In the genomic region with DNA sequence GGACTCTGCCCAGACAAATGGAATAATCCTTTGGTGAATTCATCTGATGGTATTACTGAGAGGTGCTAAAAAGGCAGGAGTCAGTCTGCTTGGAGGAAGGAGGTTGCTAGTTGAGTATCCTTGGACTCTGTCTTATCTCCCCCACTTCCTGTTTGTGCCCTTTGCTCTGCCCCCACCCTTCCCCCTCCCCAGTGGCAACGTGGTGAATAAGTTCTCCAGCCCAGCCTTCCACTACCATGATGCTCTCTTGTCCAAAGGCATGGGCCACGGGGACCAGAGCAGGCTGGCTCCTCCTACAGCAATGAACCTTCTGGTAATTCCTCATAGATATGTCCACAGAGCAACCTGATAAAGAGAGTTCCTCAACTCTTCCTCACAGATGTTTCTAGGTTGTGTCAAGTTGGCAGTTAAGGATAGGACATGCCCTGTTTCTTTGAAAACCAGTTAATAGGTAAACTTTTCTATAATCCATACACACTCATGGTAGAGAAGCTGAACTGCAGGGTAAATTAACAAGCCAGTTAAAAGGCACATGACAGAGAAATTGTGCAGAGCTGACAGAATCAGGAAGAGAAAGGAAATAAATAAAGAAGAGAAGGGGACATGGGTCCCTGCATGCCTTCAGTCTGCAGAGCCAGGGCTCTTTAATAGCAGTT, we compare ENCODE assay signal across 16 mouse cellular contexts.
DNase-seq lines count a peak whose midpoint lies in the region; ATAC-seq lines count a peak whose summit lies in the region.
"Had no signal": no experiment of that assay in that cellular context is flagged by ENCODE, and none has a peak within 500 bp of the region (broad histone marks: within the 10 kb centered on the region; RNA-seq: fewer than 3 reads in every experiment).

No protein-coding gene starts in this region.

- peak overlapping the region; percentile 27; the same call in 1 of the 2 replicates for H3K27ac ChIP-seq in heart, embryonic 12.5 days (ENCODE audit: poor library complexity, severe bottlenecking)
- no peak overlapping the region for H3K27ac ChIP-seq in intestine, embryonic 16.5 days (ENCODE audit: low read length)
- H3K27ac ChIP-seq: lung, embryonic 15.5 days; midbrain, embryonic 13.5 days; neural tube, embryonic 13.5 days had no signal

- WGBS in heart, embryonic 12.5 days, result 16% methylated on average over 2 of the region's 2 CpGs
- WGBS in intestine, embryonic 16.5 days, result 11% methylated on average over 2 of the region's 2 CpGs

- no peak overlapping the region for H3K4me2 ChIP-seq in heart, embryonic 12.5 days
- H3K4me2 ChIP-seq in intestine, embryonic 16.5 days (ENCODE audit: low read depth, low read length), result no peak overlapping the region
- H3K4me2 ChIP-seq: lung, embryonic 15.5 days; midbrain, embryonic 13.5 days; neural tube, embryonic 13.5 days had no signal

- H3K27me3 ChIP-seq in heart, embryonic 12.5 days (replicated peaks), result no peaks in the 10 kb centered on the region
- H3K27me3 ChIP-seq in intestine, embryonic 16.5 days (replicated peaks; ENCODE audit: control insufficient read depth, insufficient read depth, low read length), result no peaks in the 10 kb centered on the region
- H3K27me3 ChIP-seq: lung, embryonic 15.5 days; midbrain, embryonic 13.5 days; neural tube, embryonic 13.5 days; Patski had no signal

- H3K9me3 ChIP-seq in heart, embryonic 12.5 days (replicated peaks), result no peaks in the 10 kb centered on the region
- no peaks in the 10 kb centered on the region for H3K9me3 ChIP-seq in intestine, embryonic 16.5 days (ENCODE audit: control insufficient read depth, low read length)
- H3K9me3 ChIP-seq: lung, embryonic 15.5 days; midbrain, embryonic 13.5 days; neural tube, embryonic 13.5 days had no signal

- no peak overlapping the region for H3K4me3 ChIP-seq in heart, embryonic 12.5 days
- no peak overlapping the region for H3K4me3 ChIP-seq in intestine, embryonic 16.5 days (ENCODE audit: low read length)
- H3K4me3 ChIP-seq: layer of hippocampus, adult 2 months; lung, embryonic 15.5 days; midbrain, embryonic 13.5 days; neural tube, embryonic 13.5 days had no signal

- DNase-seq in heart, adult 8-10 months (ENCODE audit: low spot score), result no peak
- DNase-seq in adrenal gland, postnatal 36 days, result no peak
- DNase-seq in B cell, adult 2 months, result no peak
- no peak for DNase-seq in embryo, embryonic 11 days
- DNase-seq: adrenal gland, adult 8-10 months; left cerebral cortex, postnatal 4 days; retina, postnatal 1 day had no signal

- H3K4me1 ChIP-seq in heart, embryonic 12.5 days (replicated peaks), result peaks cover 22% of the 10 kb centered on the region
- H3K4me1 ChIP-seq in intestine, embryonic 16.5 days (ENCODE audit: control insufficient read depth, insufficient read depth, low read length), result peaks cover 6% of the 10 kb centered on the region; the same call in 1 of the 2 replicates

- no peaks in the 10 kb centered on the region for H3K36me3 ChIP-seq in heart, embryonic 12.5 days
- H3K36me3 ChIP-seq in intestine, embryonic 16.5 days (ENCODE audit: control insufficient read depth, insufficient read depth, low read length), result no peaks in the 10 kb centered on the region
- H3K36me3 ChIP-seq: lung, embryonic 15.5 days; midbrain, embryonic 13.5 days; neural tube, embryonic 13.5 days had no signal

- no peak overlapping the region for H3K9ac ChIP-seq in heart, embryonic 12.5 days
- no peak overlapping the region for H3K9ac ChIP-seq in intestine, embryonic 16.5 days (ENCODE audit: low read depth, low read length)
- H3K9ac ChIP-seq: lung, embryonic 15.5 days; midbrain, embryonic 13.5 days; neural tube, embryonic 13.5 days had no signal

- peak; percentile 59; the same call in 1 of the 2 replicates for ATAC-seq in heart, embryonic 12.5 days (ENCODE audit: insufficient number of reproducible peaks, low FRiP score)
- ATAC-seq in CD4-positive, CD25-positive, alpha-beta regulatory T cell, adult 4 months, result peak; percentile 39
- ATAC-seq in intestine, embryonic 16.5 days, result peak; percentile 48; the same call in 1 of the 2 replicates
- ATAC-seq in megakaryocyte, adult 5-6 weeks (ENCODE audit: poor library complexity, severe bottlenecking), result peak; percentile 28
- ATAC-seq: midbrain, embryonic 13.5 days; Patski had no signal
